Mouse (Mus musculus): ENCODE data around the gene Nkpd1. TPM values are rescaled to one million over a fixed set of nuclear protein-coding genes. Genes with fewer than 3 reads are reported as not detected.

Nkpd1 gene
- polyA plus RNA-seq, 1 experiment from 2014 or later = not detected

GRCm38 (mm10) chr7:19483281-19483680 lies 34.4 kb upstream of the Nkpd1 start:
- Histone ChIP-seq H3K27me3 (ENCODE audit: control insufficient read depth, insufficient read depth, low read length) (peaks cover 4% of the 10 kb centered on the region; the same call in 1 of the 2 replicates), H3K9ac (ENCODE audit: low read length) (no peak overlapping the region), H3K4me2 (ENCODE audit: low read depth) (no peak overlapping the region), H3K27ac (ENCODE audit: low read depth, low read length) (no peak overlapping the region), H3K9me3 (ENCODE audit: control insufficient read depth, low read length) (no peaks in the 10 kb centered on the region), H3K4me3 (ENCODE audit: low read depth, low read length) (no peak overlapping the region), H3K4me1 (ENCODE audit: control insufficient read depth, insufficient read depth, low read length) (no peaks in the 10 kb centered on the region), H3K36me3 (ENCODE audit: control insufficient read depth, insufficient read depth, low read length) (no peaks in the 10 kb centered on the region)
- WGBS = 86% methylated on average over 8 of the region's 8 CpGs
- no peak for DNase-seq (ENCODE audit: low spot score)
- ATAC-seq (ENCODE audit: insufficient read depth, low FRiP score, low TSS enrichment) = no peak

DNA sequence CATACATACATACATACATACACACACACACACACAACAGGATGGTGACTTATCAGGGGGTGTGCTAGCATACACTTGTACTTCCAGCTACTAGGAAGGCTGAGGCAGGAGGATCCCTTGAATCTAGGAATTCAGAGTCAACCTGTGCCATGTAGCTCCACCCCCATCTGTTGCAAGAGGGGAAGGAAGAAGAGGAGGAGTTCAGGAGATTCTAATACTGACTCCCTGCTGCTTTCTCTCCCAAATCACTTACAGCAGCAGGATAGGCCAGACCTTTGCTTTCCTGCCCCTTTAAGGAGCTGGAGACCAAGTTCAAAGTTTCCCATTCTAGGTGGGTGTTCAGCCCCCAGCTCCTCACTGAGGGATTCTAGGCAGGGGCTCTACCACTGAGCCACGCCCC lies 32.1 kb upstream of the Nkpd1 start:
- Histone ChIP-seq H3K9ac (ENCODE audit: low read length) (no peak overlapping the region), H3K9me3 (ENCODE audit: control insufficient read depth, low read length) (no peaks in the 10 kb centered on the region), H3K4me1 (ENCODE audit: control insufficient read depth, insufficient read depth, low read length) (no peaks in the 10 kb centered on the region), H3K36me3 (ENCODE audit: control insufficient read depth, insufficient read depth, low read length) (no peaks in the 10 kb centered on the region), H3K27me3 (ENCODE audit: control insufficient read depth, insufficient read depth, low read length) (peaks cover 26% of the 10 kb centered on the region), H3K27ac (ENCODE audit: low read depth, low read length) (no peak overlapping the region), H3K4me2 (ENCODE audit: low read depth) (no peak overlapping the region), H3K4me3 (ENCODE audit: low read depth, low read length) (no peak overlapping the region)
- no peak for DNase-seq (ENCODE audit: low spot score)
- ATAC-seq (ENCODE audit: insufficient read depth, low FRiP score, low TSS enrichment) = no peak
- 91% methylated on average over 1 of the region's 1 CpGs for WGBS

DNA sequence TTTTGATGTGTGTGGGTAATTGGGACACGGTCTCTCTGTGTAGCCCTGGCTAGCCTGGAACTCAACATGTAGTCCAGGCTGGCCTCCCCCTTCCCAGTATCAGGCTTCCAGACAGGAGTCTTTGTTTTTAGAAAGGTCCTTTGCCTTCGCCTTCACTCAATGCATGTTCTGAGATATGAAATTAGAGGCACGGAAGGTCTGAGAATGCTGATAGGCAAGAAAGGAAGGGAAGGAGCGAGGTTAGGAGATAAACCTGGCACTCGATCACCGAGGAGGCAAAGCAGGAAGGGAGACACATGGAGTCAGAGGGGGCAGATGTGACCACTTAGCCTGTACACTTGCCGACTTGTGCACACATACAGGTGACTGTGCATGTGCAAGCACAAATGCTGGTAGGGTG lies 31.1 kb upstream of the Nkpd1 start:
- Histone ChIP-seq H3K27ac (ENCODE audit: low read depth, low read length) (no peak overlapping the region), H3K4me3 (ENCODE audit: low read depth, low read length) (no peak overlapping the region), H3K4me1 (ENCODE audit: control insufficient read depth, insufficient read depth, low read length) (no peaks in the 10 kb centered on the region), H3K9ac (ENCODE audit: low read length) (no peak overlapping the region), H3K36me3 (ENCODE audit: control insufficient read depth, insufficient read depth, low read length) (no peaks in the 10 kb centered on the region), H3K9me3 (ENCODE audit: control insufficient read depth, low read length) (no peaks in the 10 kb centered on the region), H3K4me2 (ENCODE audit: low read depth) (no peak overlapping the region), H3K27me3 (ENCODE audit: control insufficient read depth, insufficient read depth, low read length) (peaks cover 36% of the 10 kb centered on the region)
- DNase-seq (ENCODE audit: low spot score) (no peak), ATAC-seq (ENCODE audit: insufficient read depth, low FRiP score, low TSS enrichment) (no peak)
- 90% methylated on average over 7 of the region's 7 CpGs for WGBS

DNA sequence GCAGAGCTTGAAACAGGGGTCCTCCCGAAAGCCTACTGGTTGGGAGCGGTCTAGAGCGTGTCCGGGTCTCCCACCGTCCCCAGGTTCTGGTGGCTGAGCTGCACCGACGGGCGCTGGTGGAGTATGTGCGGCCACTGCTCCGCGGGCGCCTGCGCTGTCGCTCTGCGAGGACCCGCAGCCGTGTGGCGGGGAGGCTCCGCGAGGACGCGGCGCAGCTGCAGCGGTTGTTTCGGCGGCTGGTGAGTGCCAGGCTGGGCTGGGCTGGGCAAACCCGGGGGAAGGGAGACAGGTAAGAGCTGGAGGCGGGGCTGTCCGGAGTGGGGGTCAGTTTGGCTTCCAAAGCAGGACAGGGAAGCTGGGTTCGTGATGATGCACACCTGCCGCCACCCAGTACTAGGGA lies 28.1 kb upstream of the Nkpd1 start:
- no peak overlapping the region for H3K27ac ChIP-seq (ENCODE audit: low read depth, low read length)
- WGBS = under 1% methylated on average over 31 of the region's 31 CpGs
- H3K9me3 ChIP-seq (ENCODE audit: control insufficient read depth, low read length) = no peaks in the 10 kb centered on the region
- ATAC-seq (ENCODE audit: insufficient read depth, low FRiP score, low TSS enrichment) (no peak), DNase-seq (ENCODE audit: low spot score) (peak; percentile 28)
- H3K36me3 ChIP-seq (ENCODE audit: control insufficient read depth, insufficient read depth, low read length) = no peaks in the 10 kb centered on the region
- H3K9ac ChIP-seq (ENCODE audit: low read length) = peak overlapping the region; percentile 10; the same call in 1 of the 2 replicates
- peak overlapping the region; percentile 20; the same call in 1 of the 2 replicates for H3K4me2 ChIP-seq (ENCODE audit: low read depth)
- H3K27me3 ChIP-seq (ENCODE audit: control insufficient read depth, insufficient read depth, low read length) = peaks cover 44% of the 10 kb centered on the region
- peak overlapping the region; percentile 16 for H3K4me3 ChIP-seq (ENCODE audit: low read depth, low read length)
- H3K4me1 ChIP-seq (ENCODE audit: control insufficient read depth, insufficient read depth, low read length) = 0 out of 2 replicates have a peak, but pooled peaks cover 3% of the 10 kb centered on the region

DNA sequence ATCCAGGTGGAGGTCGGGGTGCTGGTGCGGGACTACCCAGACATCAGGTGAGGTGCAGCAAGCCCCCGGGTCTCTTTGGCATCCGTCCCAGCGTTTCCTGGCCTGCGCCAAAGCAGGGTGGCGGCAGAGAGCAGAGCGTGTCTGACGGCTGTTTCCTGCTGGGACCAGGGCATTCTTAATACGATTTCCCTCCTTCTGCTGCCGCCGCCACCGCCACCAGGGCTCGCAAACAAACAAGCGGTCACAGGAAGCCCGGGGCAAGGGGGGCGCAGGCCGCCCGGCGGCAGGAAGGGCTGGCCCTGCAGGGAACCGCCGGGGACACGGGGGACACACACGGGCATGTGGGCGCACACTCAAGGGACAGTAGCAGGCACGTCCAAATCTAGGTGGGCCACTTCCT lies 25.9 kb upstream of the Nkpd1 start:
- no peak for DNase-seq (ENCODE audit: low spot score)
- no peak overlapping the region for H3K27ac ChIP-seq (ENCODE audit: low read depth, low read length)
- WGBS = 3% methylated on average over 26 of the region's 26 CpGs
- H3K9me3 ChIP-seq (ENCODE audit: control insufficient read depth, low read length) = no peaks in the 10 kb centered on the region
- 0 out of 2 replicates have a peak overlapping the region, but pooled peaks have one; percentile 8 for H3K4me2 ChIP-seq (ENCODE audit: low read depth)
- H3K36me3 ChIP-seq (ENCODE audit: control insufficient read depth, insufficient read depth, low read length) = no peaks in the 10 kb centered on the region
- H3K4me3 ChIP-seq (ENCODE audit: low read depth, low read length) = 0 out of 2 replicates have a peak overlapping the region, but pooled peaks have one; percentile 5
- H3K27me3 ChIP-seq (ENCODE audit: control insufficient read depth, insufficient read depth, low read length) = peaks cover 44% of the 10 kb centered on the region
- no peak overlapping the region for H3K9ac ChIP-seq (ENCODE audit: low read length)
- 0 out of 2 replicates have a peak, but pooled peaks cover 3% of the 10 kb centered on the region for H3K4me1 ChIP-seq (ENCODE audit: control insufficient read depth, insufficient read depth, low read length)
- ATAC-seq (ENCODE audit: insufficient read depth, low FRiP score, low TSS enrichment) = no peak

- ATAC-seq (ENCODE audit: insufficient read depth, low FRiP score, low TSS enrichment) (no peak), DNase-seq (ENCODE audit: low spot score) (no peak)
- Histone ChIP-seq H3K27ac (ENCODE audit: low read depth, low read length) (no peak overlapping the region), H3K27me3 (ENCODE audit: control insufficient read depth, insufficient read depth, low read length) (peaks cover 24% of the 10 kb centered on the region), H3K36me3 (ENCODE audit: control insufficient read depth, insufficient read depth, low read length) (no peaks in the 10 kb centered on the region), H3K4me2 (ENCODE audit: low read depth) (no peak overlapping the region), H3K9ac (ENCODE audit: low read length) (no peak overlapping the region), H3K9me3 (ENCODE audit: control insufficient read depth, low read length) (no peaks in the 10 kb centered on the region), H3K4me3 (ENCODE audit: low read depth, low read length) (no peak overlapping the region), H3K4me1 (ENCODE audit: control insufficient read depth, insufficient read depth, low read length) (0 out of 2 replicates have a peak, but pooled peaks cover 3% of the 10 kb centered on the region)
- WGBS = 85% methylated on average over 25 of the region's 25 CpGs
Observed at GRCm38 (mm10) chr7:19494751-19495474, 22.7 kb upstream of the Nkpd1 start.

DNA sequence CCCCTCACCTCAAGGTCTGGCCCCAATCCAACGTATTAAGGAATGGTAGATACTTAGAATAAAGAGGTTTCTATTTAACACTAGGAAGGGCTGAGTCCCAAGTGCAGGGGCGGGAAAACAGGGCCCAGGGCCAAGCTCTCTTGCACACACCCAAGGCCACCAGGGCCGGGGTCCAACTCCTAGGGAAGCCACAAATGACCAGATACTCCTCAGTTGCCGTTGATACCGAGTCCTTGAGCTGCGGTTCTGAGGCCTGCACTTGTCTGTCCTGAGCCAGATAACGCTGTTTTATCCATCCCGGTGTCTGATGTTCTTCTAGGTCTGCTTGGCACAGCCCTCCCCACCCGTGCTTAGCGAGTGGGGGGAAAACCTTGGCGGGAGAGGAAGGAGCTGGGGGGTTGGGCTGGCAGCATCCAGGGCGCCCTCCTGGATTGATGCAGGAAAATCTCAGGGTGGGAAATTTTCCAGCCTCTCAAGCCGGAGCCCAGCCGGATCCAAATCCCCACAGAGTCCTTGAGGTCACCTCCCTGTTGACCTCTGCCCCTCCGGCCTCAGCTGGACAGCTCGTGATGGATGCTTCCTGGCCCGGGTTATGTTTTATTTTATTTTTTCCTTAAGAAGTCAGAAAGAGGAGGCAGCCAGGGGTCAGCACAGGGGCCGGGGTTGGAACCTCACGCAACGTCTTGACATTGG lies 22.0 kb upstream of the Nkpd1 start:
- H3K36me3 ChIP-seq (ENCODE audit: control insufficient read depth, insufficient read depth, low read length) = no peaks in the 10 kb centered on the region
- H3K4me2 ChIP-seq (ENCODE audit: low read depth) = no peak overlapping the region
- H3K4me1 ChIP-seq (ENCODE audit: control insufficient read depth, insufficient read depth, low read length) = 0 out of 2 replicates have a peak, but pooled peaks cover 3% of the 10 kb centered on the region
- H3K9ac ChIP-seq (ENCODE audit: low read length) = no peak overlapping the region
- DNase-seq (ENCODE audit: low spot score) = no peak
- no peak overlapping the region for H3K27ac ChIP-seq (ENCODE audit: low read depth, low read length)
- 70% methylated on average over 20 of the region's 20 CpGs for WGBS
- H3K27me3 ChIP-seq (ENCODE audit: control insufficient read depth, insufficient read depth, low read length) = peaks cover 16% of the 10 kb centered on the region
- H3K9me3 ChIP-seq (ENCODE audit: control insufficient read depth, low read length) = no peaks in the 10 kb centered on the region
- no peak overlapping the region for H3K4me3 ChIP-seq (ENCODE audit: low read depth, low read length)
- no peak for ATAC-seq (ENCODE audit: insufficient read depth, low FRiP score, low TSS enrichment)

- no peak overlapping the region for H3K4me2 ChIP-seq (ENCODE audit: low read depth)
- DNase-seq (ENCODE audit: low spot score) (no peak), ATAC-seq (ENCODE audit: insufficient read depth, low FRiP score, low TSS enrichment) (no peak)
- no peaks in the 10 kb centered on the region for H3K9me3 ChIP-seq (ENCODE audit: control insufficient read depth, low read length)
- H3K27me3 ChIP-seq (ENCODE audit: control insufficient read depth, insufficient read depth, low read length) = peaks cover 11% of the 10 kb centered on the region
- no peak overlapping the region for H3K9ac ChIP-seq (ENCODE audit: low read length)
- H3K4me3 ChIP-seq (ENCODE audit: low read depth, low read length) = no peak overlapping the region
- no peaks in the 10 kb centered on the region for H3K36me3 ChIP-seq (ENCODE audit: control insufficient read depth, insufficient read depth, low read length)
- H3K27ac ChIP-seq (ENCODE audit: low read depth, low read length) = no peak overlapping the region
- 74% methylated on average over 5 of the region's 5 CpGs for WGBS
- 0 out of 2 replicates have a peak, but pooled peaks cover 3% of the 10 kb centered on the region for H3K4me1 ChIP-seq (ENCODE audit: control insufficient read depth, insufficient read depth, low read length)
Observed at GRCm38 (mm10) chr7:19496214-19496555, 21.5 kb upstream of the Nkpd1 start.

GRCm38 (mm10) chr7:19498326-19498725 lies 19.3 kb upstream of the Nkpd1 start:
- Histone ChIP-seq H3K36me3 (ENCODE audit: control insufficient read depth, insufficient read depth, low read length) (no peaks in the 10 kb centered on the region), H3K4me3 (ENCODE audit: low read depth, low read length) (no peak overlapping the region), H3K27me3 (ENCODE audit: control insufficient read depth, insufficient read depth, low read length) (no peaks in the 10 kb centered on the region), H3K27ac (ENCODE audit: low read depth, low read length) (no peak overlapping the region), H3K4me2 (ENCODE audit: low read depth) (no peak overlapping the region), H3K4me1 (ENCODE audit: control insufficient read depth, insufficient read depth, low read length) (no peaks in the 10 kb centered on the region), H3K9me3 (ENCODE audit: control insufficient read depth, low read length) (no peaks in the 10 kb centered on the region), H3K9ac (ENCODE audit: low read length) (no peak overlapping the region)
- 84% methylated on average over 4 of the region's 4 CpGs for WGBS
- DNase-seq (ENCODE audit: low spot score) = no peak
- no peak for ATAC-seq (ENCODE audit: insufficient read depth, low FRiP score, low TSS enrichment)
